Mouse (Mus musculus): ENCODE measurements around the gene Fgd2. TPM values are rescaled to one million over a fixed set of nuclear protein-coding genes. Genes with fewer than 3 reads are reported as not detected.

The Fgd2 gene
- 6.8 and 7.8 TPM in 2 replicates for polyA plus RNA-seq (2015; fragmentation: Nextera tagmentation; extraction: Ambion mirVana)

DNA sequence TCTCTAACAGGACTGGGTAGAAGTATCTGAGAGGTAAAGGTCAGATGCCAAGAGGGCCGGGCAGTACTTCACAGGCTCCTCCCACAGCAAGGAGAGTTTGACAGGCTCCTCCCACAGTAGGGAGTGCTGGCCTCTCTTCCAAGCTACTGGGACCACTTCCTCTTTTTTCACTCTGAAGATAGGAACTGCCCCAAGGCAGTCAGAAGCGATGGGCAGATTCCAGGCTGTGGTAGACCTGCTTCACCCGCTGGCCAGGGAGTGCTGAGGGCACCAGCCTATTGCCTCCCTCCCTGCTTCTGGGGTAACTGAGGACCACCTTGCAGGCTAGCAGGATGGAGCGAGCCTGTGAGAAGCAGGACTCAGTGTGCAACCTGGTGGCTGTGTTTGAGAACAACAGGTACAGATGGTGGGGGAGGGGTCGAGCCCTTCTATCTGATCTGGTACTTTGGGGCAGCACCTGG lies at the start of gene Fgd2:
TSS of gene Fgd2 (plus strand) at position 154 of the 461 bp plus-strand sequence.

DNA sequence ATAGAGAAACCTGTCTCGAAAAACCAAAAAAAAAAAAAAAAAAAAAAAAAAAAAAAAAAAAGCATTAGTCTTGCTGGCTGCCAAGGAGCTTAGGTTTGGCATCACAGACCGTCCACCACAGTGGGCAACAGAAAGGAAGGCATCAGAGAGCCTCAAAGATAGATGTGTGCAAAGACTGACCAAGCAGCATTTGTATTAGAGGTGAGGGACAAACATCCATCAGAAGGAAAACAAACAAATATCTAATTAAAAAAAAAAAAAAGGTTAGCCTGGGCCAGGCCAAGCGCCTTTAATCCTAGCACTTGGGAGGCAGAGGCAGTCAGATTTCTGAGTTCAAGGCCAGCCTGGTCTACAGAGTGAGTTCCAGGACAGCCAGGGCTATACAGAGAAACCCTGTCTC lies 43.3 kb upstream of the Fgd2 start, which contains the start of gene Pi16:
TSS of gene Pi16 (plus strand) at position 301 of the 400 bp plus-strand sequence.

DNA sequence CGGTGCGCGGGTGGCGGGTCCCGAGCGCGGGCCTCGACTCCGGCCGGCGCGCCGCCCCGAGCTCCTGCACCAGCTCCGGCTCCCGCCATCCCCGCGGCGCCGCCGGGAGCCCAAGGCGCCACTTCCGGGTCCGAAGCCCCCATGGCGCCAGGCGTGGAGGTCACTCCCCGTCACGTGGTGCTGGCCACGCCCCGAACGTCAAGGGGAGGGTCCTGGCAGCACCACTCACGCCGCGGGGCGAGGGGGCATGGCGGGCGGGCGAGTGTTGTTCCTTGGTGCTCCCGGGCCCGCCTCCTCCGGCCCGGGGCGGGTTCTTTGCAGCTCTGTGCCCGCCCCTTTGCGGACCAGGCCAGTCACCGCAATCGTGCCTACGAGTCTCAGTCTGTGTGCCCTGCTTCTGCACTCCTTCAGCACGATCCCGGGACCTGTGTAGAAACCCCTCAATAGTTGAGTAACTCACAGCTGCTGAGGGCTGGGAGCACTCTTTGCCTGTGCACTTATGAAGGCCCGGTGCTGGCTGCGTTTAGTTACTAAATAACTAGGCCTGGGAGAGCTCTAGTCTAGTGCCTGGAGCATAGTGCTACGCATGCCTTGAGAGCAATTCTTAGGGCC lies 13.0 kb upstream of the Fgd2 start, which contains the start of gene Mtch1:
TSS of gene Mtch1 (minus strand) at position 290 of the 612 bp plus-strand sequence.

Other genes starting within 250 kb of the Fgd2 start
- 0.15 TPM in 1 of 2 replicates, not detected in the other for gene Rab44, start 246.8 kb upstream of the Fgd2 start, polyA plus RNA-seq (2015; fragmentation: Nextera tagmentation; extraction: Ambion mirVana)
- 102 and 109 TPM in 2 replicates for gene Cpne5, start 122.7 kb upstream of the Fgd2 start, polyA plus RNA-seq (2015; fragmentation: Nextera tagmentation; extraction: Ambion mirVana)
- 81.7 and 86.5 TPM in 2 replicates for gene Ppil1, start 96.7 kb upstream of the Fgd2 start, polyA plus RNA-seq (2015; fragmentation: Nextera tagmentation; extraction: Ambion mirVana)
- gene BC004004, start 92.1 kb upstream of the Fgd2 start, polyA plus RNA-seq (2015; fragmentation: Nextera tagmentation; extraction: Ambion mirVana), result 126 and 127 TPM in 2 replicates
- 4.7 TPM in 2 replicates for gene Pi16, start 43.2 kb upstream of the Fgd2 start, polyA plus RNA-seq (2015; fragmentation: Nextera tagmentation; extraction: Ambion mirVana)
- gene Mtch1, start 13.0 kb upstream of the Fgd2 start, polyA plus RNA-seq (2015; fragmentation: Nextera tagmentation; extraction: Ambion mirVana), result 628 and 644 TPM in 2 replicates
- 8.4 and 8.5 TPM in 2 replicates for gene Pim1, start 129.8 kb downstream of the Fgd2 start, polyA plus RNA-seq (2015; fragmentation: Nextera tagmentation; extraction: Ambion mirVana)
- gene Gm17657, start 188.7 kb downstream of the Fgd2 start, polyA plus RNA-seq (2015; fragmentation: Nextera tagmentation; extraction: Ambion mirVana), result not detected in 2 replicates
- 21.8 and 24.0 TPM in 2 replicates for gene Tbc1d22b, start 188.9 kb downstream of the Fgd2 start, polyA plus RNA-seq (2015; fragmentation: Nextera tagmentation; extraction: Ambion mirVana)
- gene Tmem217, start 191.5 kb downstream of the Fgd2 start, polyA plus RNA-seq (2015; fragmentation: Nextera tagmentation; extraction: Ambion mirVana), result 0.74 and 1.2 TPM in 2 replicates

Data from neural tube, postnatal 0 days (tissue).